Mouse (Mus musculus) layer of hippocampus, postnatal 36 days (tissue): ENCODE measurements around the gene Ppcs. TPM values are rescaled to one million over a fixed set of nuclear protein-coding genes. Genes with fewer than 3 reads are reported as not detected.

Source experiments
- DNase-seq, 2 experiments: peaks; one replicate each; pipeline ENCODE4 v3.0.0; 2022
- total RNA-seq, 2 experiments: library from RNA; stranded (reverse); gene quantifications; 2 replicates each; pipeline ENCODE4 v1.2.3; 2021

The Ppcs gene
- total RNA-seq, 2 experiments from 2014 or later, result 6.2 to 6.4 TPM

DNA sequence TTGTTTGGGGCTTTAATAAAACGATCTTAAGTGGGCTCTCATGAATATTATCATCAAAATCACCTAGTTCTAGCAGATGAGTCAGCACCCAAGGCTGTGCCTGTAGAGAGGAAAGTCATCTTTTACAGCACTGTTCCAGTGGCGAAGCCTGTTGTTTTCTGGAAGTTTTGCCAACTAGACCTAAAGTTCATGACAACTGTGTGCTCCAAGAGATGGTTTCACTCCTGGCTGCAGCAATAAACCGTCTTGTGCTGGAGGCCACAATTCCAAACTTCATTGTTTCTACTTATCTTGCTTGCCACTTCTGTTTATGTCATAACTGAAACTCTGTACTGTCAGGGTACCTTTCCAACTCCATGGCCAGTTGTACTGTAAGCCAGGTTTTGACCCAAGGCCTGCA, 5.0 kb downstream of the Ppcs start:
- no peak for DNase-seq

DNA sequence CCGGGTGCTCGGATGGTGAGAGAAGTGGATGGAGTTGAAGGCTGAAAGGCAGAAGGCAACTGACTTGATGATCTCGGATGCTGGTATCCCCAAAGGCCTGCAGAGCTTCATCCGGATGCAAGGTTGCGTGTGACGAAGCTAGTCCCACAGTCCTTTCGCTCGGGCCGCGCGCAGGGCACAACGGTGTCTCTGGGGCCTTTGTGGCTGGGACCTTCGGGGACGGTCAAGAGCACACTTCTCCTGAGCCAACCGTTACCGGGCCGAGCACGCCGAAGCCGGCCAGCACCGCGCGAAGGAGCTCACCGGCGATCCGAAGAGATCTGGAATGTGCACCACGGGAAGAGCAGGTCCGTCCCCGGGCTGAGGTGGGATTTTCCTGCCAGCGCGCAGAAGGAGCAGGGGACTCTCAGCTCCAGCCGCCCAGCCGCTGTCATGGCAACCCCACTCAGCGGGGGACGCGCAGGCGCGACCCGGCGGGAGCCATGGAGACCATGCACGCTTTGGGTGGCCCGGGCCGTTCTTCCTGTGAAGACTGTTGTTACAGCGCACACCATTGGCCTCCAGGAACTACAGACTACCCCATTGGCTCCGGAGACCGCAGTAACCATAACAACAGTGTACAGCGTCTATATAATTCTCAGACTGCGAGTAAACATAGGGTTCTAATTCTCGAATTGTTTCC, 7.0 kb downstream of the Ppcs start, which contains the start of gene Ccdc30:
Ccdc30 (minus strand) TSS at position 450 of the 682 bp plus-strand sequence.
- peak; percentile 94 to 95 for DNase-seq

DNA sequence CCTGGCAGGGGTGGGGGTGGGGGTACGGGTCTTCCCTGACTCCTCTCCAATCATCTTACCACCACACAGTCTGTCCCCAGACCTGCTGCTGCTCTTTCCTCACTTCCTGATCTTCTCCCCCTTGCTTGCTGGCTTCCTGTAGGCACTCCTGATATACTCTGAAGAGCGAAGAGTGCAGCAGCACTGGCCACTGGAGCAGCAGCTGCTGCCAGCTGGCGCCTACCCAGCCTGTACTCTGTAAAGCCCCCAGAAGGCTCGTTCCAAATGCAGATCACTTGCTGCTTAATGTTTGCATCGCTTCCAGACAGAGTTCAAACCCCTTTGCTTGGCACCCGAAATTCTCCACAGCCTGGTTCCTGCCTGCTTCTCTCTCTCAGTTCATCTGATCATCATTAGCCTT, 9.4 kb downstream of the Ppcs start:
- no peak for DNase-seq

DNA sequence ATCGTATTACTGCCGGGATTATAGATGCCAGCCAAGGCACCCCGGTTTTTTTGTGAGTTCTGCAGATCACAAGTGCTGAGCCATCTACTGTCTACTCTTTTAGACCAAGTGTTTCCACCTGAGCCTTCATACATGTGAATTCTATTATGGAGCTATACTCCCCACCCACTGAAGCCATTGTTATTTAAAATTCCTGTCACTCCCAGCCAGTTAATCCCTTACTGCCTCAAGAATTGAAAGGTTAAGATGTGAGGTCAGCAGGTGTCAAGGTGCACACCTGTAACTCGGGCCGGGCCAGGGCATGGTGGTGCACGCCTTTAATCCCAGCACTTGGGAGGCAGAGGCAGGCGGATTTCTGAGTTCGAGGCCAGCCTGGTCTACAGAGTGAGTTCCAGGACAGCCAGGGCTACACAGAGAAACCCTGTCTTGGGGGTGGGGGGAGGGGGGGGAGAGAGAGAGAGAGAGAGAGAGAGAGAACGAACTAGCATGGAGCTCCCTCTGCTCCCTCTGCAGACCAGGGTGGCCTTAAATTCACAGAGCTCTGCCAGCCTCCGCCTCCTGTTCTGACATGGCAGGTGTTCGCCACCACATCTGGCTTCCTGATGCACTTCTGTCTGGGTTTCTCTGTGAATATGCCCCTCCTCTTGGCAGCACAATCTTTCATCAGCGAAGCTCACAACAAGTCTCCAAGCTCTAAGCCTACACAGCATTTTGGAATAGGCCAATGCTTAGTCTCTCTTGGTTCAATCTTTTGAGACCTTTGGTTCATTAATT, 10.2 kb downstream of the Ppcs start:
- DNase-seq, result no peak

DNA sequence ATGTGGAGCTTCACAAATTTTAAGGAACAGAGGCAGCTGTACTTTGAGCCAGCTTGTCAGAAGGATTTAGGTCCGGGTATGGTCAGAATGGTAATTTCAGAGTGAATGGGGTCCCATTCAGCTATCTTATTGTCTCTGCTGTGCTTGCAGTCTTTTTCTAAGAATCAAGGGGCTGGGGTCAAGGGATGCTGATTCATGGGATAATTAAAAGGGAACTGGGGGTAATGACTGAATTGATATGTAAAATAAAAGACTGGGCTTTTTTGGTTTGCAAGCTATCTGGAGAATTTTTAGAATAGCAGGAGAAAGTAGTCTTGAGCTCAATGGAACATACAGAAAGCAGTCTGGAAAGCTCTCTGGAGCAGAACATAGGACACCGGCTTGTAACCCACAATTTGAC, 18.8 kb downstream of the Ppcs start:
- no peak for DNase-seq

DNA sequence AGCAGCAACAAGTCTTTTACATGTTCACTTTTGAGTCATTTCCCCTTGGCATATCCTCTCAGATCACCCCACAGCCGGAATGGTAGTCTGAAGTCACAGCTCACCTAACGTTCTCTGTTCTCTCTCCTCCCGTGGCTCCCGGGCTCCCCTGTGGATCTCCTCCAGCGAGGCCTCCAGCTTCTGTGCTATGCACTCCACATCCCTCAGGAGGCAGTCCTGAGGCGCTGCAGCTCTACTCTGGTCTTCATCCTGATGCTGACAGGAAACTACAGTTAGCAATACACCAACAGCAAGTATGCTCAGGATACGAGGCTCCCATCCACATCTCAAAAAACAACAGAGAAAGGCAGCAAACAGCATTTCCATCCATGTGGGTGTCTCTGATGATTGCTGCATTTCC, 21.3 kb downstream of the Ppcs start:
- no peak for DNase-seq

DNA sequence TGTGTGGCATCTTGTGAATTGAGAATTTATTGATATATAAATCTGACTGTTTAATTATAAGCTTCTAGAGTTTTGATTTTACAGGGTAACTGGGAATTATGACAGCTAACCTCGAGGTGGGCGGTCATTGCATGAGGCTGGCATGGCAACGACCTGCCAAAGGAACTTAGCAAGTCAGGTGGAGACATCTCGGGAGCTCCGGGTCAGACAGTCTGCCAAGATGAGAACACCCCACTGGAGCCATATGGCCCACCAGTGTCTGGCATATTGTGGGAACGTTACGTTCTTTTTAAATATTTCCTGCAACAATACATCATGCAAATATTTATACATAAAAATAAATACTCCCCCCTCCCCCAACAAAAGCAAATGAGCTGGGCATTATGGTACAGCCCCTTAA, 23.5 kb downstream of the Ppcs start:
- no peak for DNase-seq

DNA sequence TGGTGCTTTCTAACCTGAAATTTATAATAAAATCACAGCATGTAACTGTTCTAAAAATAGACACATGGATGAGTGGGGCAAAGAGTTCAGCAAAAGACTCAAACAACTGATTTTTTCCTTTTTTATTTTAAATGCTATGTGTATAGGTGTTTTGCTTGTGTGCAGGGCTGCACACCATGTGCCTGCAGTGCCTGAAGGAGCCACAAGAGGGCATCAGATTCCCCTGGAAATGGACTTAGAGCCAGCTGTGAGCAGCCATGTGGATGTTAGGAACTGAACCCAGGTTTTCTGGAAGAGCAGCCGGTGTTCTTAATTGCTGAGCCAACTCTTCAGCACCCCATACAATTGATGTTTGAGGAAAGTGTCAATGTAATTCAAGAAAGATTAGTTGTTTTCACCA, 31.9 kb downstream of the Ppcs start:
- DNase-seq, result no peak

DNA sequence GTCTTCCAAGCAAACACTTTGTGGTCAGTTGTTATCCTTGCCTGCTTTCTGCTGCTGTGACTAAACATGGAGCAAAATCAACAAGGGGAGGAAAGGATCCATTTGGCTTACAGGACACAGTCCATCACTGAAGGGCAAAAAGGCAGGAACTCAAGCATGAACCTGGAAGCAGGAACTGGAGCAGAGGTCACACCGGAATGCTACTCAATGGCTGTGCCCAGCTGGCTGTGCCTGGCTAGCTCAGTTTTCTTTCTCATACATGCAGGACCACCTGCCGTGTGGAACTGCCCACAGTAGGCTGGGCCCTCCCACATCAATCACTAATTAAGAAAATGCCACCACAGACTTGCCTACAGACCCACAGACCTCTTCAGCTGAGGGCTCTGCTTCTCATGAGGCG, 33.0 kb downstream of the Ppcs start:
- DNase-seq, result no peak

DNA sequence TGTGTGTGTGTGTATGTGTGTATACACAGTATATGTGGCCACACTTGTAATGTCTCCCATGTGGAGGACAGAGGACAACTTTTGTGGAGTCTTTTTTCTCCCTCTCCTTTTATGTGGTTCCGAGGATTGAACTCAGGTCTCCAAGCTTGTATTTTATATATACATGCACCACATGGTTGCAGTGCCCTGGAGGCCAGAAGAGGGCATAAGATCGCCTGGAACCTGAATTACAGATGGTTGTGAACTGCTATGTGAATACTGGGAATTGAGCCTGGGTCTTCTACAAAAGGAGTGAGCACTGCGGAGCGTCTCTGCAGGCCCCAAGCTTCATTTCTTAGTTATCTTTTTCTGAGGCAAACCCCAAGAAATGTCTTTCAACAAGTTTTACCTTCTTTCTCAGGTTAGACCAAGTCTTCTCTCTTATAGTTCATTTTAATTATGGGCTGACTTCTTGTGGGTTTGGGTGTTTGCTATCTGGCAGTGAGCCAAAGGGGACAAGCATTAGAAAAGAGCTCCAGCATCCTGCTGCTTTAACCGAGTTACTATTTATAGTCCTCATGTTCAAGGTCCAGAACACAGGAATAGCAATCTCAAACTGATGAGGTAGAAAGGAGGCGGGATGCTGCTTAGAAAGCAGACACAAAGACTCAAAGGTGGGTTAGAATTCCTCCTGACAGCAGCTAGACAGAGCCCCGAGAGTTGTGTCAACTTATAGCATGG, 40.6 kb downstream of the Ppcs start:
- no peak for DNase-seq

DNA sequence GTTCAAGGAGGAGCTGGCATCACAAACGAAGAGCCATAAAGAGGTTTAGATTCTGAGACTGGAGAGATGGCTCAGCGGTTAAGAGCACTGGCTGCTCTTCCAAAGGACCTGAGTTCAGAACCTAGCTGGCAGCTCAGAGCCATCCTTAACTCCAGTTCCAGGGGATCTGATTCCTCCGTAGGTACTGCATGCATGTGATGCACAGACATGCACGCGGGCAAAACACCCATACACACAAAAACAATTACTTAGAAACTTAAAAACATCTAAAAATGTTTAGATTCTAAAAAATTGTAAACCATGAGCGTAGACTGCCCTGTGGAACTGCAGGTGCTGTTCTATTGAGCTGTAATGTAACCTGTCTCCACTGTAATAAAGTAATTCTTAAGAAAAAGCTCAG, 52.8 kb downstream of the Ppcs start:
- no peak for DNase-seq

Other genes with a start within 250 kb of the Ppcs start
- 1 to 10 TPM; 6.7 to 8.2 TPM for gene Zfp691, start 248.2 kb downstream of the Ppcs start, total RNA-seq
- gene Ermap, start 232.4 kb downstream of the Ppcs start, total RNA-seq, result under 1 TPM; 0.28 to 0.32 TPM
- gene Svbp, start 227.1 kb downstream of the Ppcs start, total RNA-seq, result 10 to 100 TPM; 16.3 to 19.8 TPM
- 1 to 10 TPM in 1 of 2 experiments, under 1 TPM in 1; 0.56 to 1.1 TPM for gene Tmem269, start 204.2 kb downstream of the Ppcs start, total RNA-seq
- 10 to 100 TPM; 35.0 TPM for gene AU022252, start 189.7 kb downstream of the Ppcs start, total RNA-seq
- 10 to 100 TPM in 1 of 2 experiments, 1 to 10 TPM in 1; 9.2 to 11.9 TPM for gene P3h1, start 189.5 kb downstream of the Ppcs start, total RNA-seq
- under 1 TPM; 0.20 to 0.42 TPM for gene Cldn19, start 167.0 kb downstream of the Ppcs start, total RNA-seq
- 100 to 1,000 TPM; 275 to 279 TPM for gene Ybx1, start 127.8 kb downstream of the Ppcs start, total RNA-seq
- 10 to 100 TPM; 17.5 to 20.6 TPM for gene Ppih, start 101.9 kb downstream of the Ppcs start, total RNA-seq
- gene Ccdc30, start 6.9 kb downstream of the Ppcs start, total RNA-seq, result 10 to 100 TPM; 19.9 to 28.7 TPM
- under 1 TPM; 0.46 to 0.47 TPM for gene Zmynd12, start 394 bp upstream of the Ppcs start, total RNA-seq
- gene Rimkla, start 70.2 kb upstream of the Ppcs start, total RNA-seq, result 10 to 100 TPM; 12.0 to 12.4 TPM
- 10 to 100 TPM; 63.6 to 72.9 TPM for gene Foxj3, start 114.6 kb upstream of the Ppcs start, total RNA-seq
- gene Frg2f1, start 117.1 kb upstream of the Ppcs start, total RNA-seq, result 10 to 100 TPM; 26.2 to 31.1 TPM
- not detected for gene Guca2a, start 215.3 kb upstream of the Ppcs start, total RNA-seq
- gene Guca2b, start 236.5 kb upstream of the Ppcs start, total RNA-seq, result not detected